Mouse (Mus musculus): ENCODE measurements around the gene Lrp10.

Lrp10 gene

DNA sequence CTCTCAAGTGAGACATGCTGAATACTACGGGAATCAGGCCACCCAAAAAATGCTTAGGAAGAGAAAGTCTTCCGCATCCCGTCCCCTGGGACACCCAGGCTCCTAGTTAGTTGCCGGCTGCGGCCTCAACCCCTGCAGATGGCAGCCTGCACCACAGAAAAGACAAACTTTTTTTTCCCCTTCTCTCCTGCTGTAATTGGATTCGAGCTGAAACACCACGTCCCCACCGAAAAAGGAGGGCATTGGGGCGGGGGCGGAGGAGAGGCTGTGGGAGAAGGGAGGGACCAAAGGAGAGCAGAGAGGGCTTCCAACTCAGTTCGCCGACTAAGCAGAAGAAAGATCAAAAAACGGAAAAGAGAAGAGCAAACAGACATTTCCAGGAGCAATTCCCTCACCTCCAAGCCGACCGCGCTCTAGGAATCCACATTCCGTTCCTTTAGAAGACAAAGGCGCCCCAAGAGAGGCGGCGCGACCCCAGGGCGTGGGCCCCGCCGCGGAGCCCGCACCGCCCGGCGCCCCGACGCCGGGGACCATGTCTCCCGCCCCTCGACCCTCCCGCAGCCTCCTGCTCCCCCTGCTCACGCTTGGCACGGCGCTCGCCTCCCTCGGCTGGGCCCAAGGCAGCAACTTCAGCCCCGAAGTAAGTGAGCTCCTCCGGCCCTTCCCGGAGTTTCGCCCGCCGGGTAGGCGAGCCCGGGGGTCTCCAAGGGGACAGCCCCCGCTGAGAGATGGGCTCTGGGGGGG is 32.4 kb upstream of the Lrp10 start, which contains the start of gene Mmp14:
Mmp14 (plus strand) TSS at position 279 of the 744 bp plus-strand sequence.
- Histone ChIP-seq H3K36me3 (ENCODE audit: insufficient read depth, low read length) (peaks cover 34% of the 10 kb centered on the region), H3K9me3 (ENCODE audit: low read length) (no peaks in the 10 kb centered on the region), H3K4me3 (replicated peaks; ENCODE audit: low read length) (peak within 1 kb of the TSS; percentile 82), H3K27me3 (ENCODE audit: insufficient read depth, low read length) (peaks cover 17% of the 10 kb centered on the region), H3K4me1 (replicated peaks; ENCODE audit: low read depth, low read length) (peaks cover 75% of the 10 kb centered on the region)
- no peak for TF ChIP-seq CTCF (conservative IDR thresholded peaks at IDR 0.05; ENCODE audit: low read length)
- no peak for TF ChIP-seq NANOG (IDR thresholded peaks at IDR 0.05; ENCODE audit: borderline replicate concordance, low read length)
- no peak for TF ChIP-seq POU5F1 (IDR thresholded peaks at IDR 0.05; ENCODE audit: borderline replicate concordance, low read length)

DNA sequence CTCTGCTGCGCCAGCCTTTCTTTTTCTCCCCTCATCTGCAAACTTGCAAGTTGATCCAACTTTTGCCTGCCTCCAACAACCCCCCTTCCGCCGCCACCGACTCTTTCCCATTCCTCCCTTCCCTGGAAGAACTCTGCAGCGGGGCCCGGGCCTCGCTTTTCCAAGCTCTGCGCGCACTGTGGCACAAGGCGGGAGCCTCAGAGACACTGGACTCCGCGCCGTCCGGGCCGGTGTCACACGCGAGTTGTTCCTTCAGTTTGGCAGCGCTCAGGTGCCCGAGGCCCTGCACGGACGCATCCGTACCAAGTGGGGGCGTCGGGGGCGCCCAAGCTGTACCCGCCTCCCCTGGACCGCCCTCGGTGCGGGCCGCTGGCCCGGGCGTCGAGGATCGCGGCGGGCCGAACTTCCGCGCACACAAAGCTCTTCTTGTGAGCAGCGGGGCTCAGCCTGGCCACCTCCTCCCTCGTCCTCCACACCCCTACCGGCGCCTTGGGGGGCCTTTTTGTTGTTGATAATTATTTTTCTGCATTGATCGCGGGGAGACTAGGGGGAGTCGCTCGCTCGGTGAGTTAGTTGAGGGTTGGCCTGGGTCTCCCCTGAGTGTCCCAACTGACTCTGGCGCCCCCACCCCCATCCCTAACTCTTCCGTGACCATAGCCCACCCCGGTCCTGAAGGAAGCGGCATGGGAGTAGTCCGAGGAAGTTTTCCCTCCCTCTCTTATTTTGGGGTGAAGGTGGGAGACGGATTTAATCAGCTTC is 31.7 kb upstream of the Lrp10 start:
- TF ChIP-seq POU5F1 (IDR thresholded peaks at IDR 0.05; ENCODE audit: borderline replicate concordance, low read length), result no peak
- TF ChIP-seq NANOG (IDR thresholded peaks at IDR 0.05; ENCODE audit: borderline replicate concordance, low read length), result no peak
- no peak for TF ChIP-seq CTCF (conservative IDR thresholded peaks at IDR 0.05; ENCODE audit: low read length)
- H3K4me1 ChIP-seq (replicated peaks; ENCODE audit: low read depth, low read length), result peaks cover 74% of the 10 kb centered on the region
- H3K27me3 ChIP-seq (ENCODE audit: insufficient read depth, low read length), result peaks cover 17% of the 10 kb centered on the region
- H3K4me3 ChIP-seq (replicated peaks; ENCODE audit: low read length), result peak overlapping the region; percentile 82
- H3K9me3 ChIP-seq (ENCODE audit: low read length), result no peaks in the 10 kb centered on the region
- peaks cover 40% of the 10 kb centered on the region for H3K36me3 ChIP-seq (ENCODE audit: insufficient read depth, low read length)

DNA sequence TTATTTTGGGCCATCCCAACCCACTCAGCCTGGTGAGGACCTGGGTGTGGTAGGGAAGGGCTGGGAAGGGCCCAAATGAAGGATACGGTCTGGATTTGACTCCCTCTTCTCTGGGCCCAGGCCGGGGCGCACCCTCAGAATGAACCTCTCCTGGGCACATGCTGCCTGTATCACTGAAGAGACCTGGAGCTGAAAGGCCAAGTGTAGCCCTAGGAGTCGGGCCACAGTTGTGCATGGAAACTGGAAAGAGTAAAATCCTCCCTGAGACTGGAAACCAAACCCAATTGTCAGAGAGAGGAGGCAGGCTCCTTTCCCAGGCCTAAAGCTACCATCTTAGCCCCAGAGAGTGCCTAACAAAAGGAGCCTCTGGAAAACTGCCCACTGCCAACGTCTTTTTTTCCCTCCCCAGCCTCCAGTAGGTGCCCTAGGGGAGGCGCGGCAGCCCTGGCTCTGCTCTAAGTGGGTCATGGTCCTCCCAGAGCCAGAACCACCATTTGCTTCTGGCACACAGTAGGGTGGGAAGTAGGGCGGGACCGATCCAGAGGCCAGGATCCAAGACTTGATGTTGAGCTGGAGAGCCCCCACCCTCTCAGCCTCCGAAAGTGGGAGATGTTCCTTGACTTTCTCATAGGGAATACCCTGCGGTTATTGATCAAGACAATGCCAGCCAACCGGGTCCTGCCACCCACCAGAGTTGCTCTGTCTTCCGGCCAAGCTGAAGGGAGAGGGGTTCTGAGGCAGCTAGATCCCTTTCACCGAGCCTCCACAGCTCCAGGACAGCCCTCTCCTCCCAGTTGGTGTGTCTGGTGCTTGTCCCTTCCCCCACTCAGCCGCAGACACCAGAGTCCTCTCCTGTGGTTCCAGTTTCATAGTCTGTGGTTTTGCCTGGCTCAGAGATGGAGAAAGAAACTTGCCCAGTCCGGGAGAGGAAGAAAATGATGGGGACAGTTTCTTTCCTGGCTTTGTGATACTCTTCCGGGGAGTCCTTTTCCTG is 30.8 kb upstream of the Lrp10 start:
- Histone ChIP-seq H3K9me3 (ENCODE audit: low read length) (no peaks in the 10 kb centered on the region), H3K36me3 (ENCODE audit: insufficient read depth, low read length) (peaks cover 41% of the 10 kb centered on the region), H3K4me1 (replicated peaks; ENCODE audit: low read depth, low read length) (peaks cover 66% of the 10 kb centered on the region), H3K4me3 (replicated peaks; ENCODE audit: low read length) (peak overlapping the region; percentile 82), H3K27me3 (ENCODE audit: insufficient read depth, low read length) (peaks cover 17% of the 10 kb centered on the region)
- TF ChIP-seq NANOG (IDR thresholded peaks at IDR 0.05; ENCODE audit: borderline replicate concordance, low read length), result no peak

DNA sequence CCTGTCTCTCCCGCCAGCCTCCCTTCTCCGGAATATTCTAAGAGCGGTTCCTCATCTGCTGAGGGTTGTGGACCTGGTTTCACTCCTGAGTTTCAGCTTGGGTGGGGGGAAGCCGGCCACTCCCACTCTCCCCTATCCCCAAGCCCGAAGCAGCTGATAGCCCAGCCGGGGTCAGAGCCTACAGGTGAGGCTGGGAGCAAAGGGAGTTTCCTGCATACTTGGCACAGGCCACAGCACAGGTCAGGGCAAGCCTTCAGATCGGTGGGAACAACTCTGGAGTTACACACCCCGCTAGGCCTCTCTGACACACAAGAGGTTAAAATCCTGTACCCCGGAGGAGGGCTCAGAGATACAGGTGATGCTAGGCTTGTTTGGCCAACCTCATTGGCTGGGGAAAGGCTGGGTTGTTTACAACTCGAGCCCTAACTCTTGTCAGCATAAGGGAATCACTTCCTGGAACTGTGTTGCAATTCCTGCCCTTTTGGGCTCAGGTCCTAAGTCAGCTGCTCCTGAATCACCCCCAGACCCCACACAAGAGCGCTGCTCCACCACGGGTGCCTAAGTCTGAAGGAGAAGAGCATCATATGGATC is 29.9 kb upstream of the Lrp10 start:
- peaks cover 17% of the 10 kb centered on the region for H3K27me3 ChIP-seq (ENCODE audit: insufficient read depth, low read length)
- no peaks in the 10 kb centered on the region for H3K9me3 ChIP-seq (ENCODE audit: low read length)
- peak overlapping the region; percentile 82 for H3K4me3 ChIP-seq (replicated peaks; ENCODE audit: low read length)
- peaks cover 66% of the 10 kb centered on the region for H3K4me1 ChIP-seq (replicated peaks; ENCODE audit: low read depth, low read length)
- H3K36me3 ChIP-seq (ENCODE audit: insufficient read depth, low read length), result peaks cover 40% of the 10 kb centered on the region
- TF ChIP-seq POU5F1 (IDR thresholded peaks at IDR 0.05; ENCODE audit: borderline replicate concordance, low read length), result no peak
- TF ChIP-seq NANOG (IDR thresholded peaks at IDR 0.05; ENCODE audit: borderline replicate concordance, low read length), result no peak
- TF ChIP-seq CTCF (conservative IDR thresholded peaks at IDR 0.05; ENCODE audit: low read length), result no peak

DNA sequence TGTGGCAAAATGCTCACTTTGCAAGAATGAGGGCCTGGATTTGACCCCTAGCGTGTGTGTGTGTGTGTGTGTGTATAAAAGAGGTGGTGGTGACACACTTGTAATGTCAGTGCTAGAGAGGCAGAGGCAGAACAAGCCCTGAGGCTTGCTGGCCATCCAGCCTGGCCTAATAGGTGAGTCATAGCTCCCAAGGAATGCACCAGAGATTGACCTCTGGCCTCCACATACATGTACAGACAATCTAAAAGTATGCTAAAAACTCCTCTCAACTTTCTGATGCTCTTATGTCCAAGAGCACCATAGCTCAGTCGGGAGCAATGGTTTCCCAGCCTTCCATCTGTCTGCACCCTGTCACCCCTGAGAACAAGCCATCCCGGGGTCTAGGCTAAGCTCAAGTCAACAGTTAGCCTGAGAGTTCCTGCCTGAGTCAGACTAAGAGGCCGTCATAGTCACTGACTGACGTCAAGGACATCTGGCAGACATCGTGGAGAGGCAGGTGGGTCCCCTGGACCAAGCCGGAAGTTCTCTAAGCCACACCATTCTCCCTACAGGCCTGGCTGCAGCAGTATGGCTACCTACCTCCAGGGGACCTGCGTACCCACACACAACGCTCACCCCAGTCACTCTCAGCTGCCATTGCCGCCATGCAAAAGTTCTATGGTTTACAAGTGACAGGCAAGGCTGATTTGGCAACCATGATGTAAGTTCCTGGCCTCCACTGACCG is 28.6 kb upstream of the Lrp10 start:
- Histone ChIP-seq H3K4me1 (replicated peaks; ENCODE audit: low read depth, low read length) (peaks cover 66% of the 10 kb centered on the region), H3K36me3 (ENCODE audit: insufficient read depth, low read length) (peaks cover 43% of the 10 kb centered on the region)
- TF ChIP-seq CTCF (conservative IDR thresholded peaks at IDR 0.05; ENCODE audit: low read length) (no peak), NANOG (IDR thresholded peaks at IDR 0.05; ENCODE audit: borderline replicate concordance, low read length) (no peak), POU5F1 (IDR thresholded peaks at IDR 0.05; ENCODE audit: borderline replicate concordance, low read length) (no peak)

DNA sequence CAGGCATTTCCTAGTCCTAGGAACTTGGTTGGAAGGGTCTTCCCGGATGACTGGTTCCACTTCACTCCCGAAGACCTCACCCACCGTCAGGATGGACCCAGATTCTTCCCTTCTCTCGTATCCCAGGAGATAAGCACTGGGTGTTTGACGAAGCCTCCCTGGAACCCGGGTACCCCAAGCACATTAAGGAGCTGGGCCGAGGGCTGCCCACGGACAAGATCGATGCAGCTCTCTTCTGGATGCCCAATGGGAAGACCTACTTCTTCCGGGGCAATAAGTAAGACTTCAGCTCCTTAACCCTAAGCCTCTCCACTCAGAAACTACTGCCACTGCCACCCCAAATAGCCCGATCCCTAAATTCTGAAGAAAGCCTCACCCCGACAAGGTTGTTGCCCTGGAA is 24.8 kb upstream of the Lrp10 start:
- Histone ChIP-seq H3K27me3 (ENCODE audit: insufficient read depth, low read length) (0 out of 2 replicates have a peak, but pooled peaks cover 3% of the 10 kb centered on the region), H3K36me3 (ENCODE audit: insufficient read depth, low read length) (peaks cover 47% of the 10 kb centered on the region), H3K9me3 (ENCODE audit: low read length) (no peaks in the 10 kb centered on the region), H3K4me1 (replicated peaks; ENCODE audit: low read depth, low read length) (peaks cover 69% of the 10 kb centered on the region), H3K4me3 (replicated peaks; ENCODE audit: low read length) (no peak overlapping the region)
- no peak for TF ChIP-seq CTCF (conservative IDR thresholded peaks at IDR 0.05; ENCODE audit: low read length)
- TF ChIP-seq POU5F1 (IDR thresholded peaks at IDR 0.05; ENCODE audit: borderline replicate concordance, low read length), result no peak
- no peak for TF ChIP-seq NANOG (IDR thresholded peaks at IDR 0.05; ENCODE audit: borderline replicate concordance, low read length)

More for the DNA sequence above, 28.6 kb upstream of the Lrp10 start:
- Histone ChIP-seq H3K9me3 (ENCODE audit: low read length) (no peaks in the 10 kb centered on the region), H3K4me3 (replicated peaks; ENCODE audit: low read length) (no peak overlapping the region), H3K27me3 (ENCODE audit: insufficient read depth, low read length) (peaks cover 17% of the 10 kb centered on the region)

DNA sequence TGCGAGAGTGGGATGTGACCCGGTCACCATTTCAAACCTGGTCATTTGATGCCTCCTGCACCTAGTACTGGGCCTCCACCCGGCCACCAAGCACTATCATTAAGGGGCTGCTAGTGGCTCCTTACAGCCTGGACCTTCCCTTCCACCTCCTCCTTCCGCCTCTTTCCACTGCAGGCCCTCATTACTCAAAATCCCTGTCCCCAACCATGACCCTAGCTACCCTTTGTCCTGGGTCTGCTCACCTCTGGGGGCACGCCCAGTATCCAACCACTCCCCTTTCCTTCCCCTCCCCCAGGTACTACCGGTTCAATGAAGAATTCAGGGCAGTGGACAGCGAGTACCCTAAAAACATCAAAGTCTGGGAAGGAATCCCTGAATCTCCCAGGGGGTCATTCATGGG is 24.3 kb upstream of the Lrp10 start:
- peaks cover 69% of the 10 kb centered on the region for H3K4me1 ChIP-seq (replicated peaks; ENCODE audit: low read depth, low read length)
- TF ChIP-seq CTCF (conservative IDR thresholded peaks at IDR 0.05; ENCODE audit: low read length), result no peak
- no peaks in the 10 kb centered on the region for H3K9me3 ChIP-seq (ENCODE audit: low read length)
- H3K27me3 ChIP-seq (ENCODE audit: insufficient read depth, low read length), result 0 out of 2 replicates have a peak, but pooled peaks cover 8% of the 10 kb centered on the region
- H3K4me3 ChIP-seq (replicated peaks; ENCODE audit: low read length), result no peak overlapping the region
- peaks cover 47% of the 10 kb centered on the region for H3K36me3 ChIP-seq (ENCODE audit: insufficient read depth, low read length)

Measured in E14TG2a.4 (cell line).